Mouse (Mus musculus) megakaryocyte, embryonic 14.5 days (primary cell): Measurements from ENCODE around the gene Vamp8.

ENCODE experiments used
- FLI1 ChIP-seq: IDR thresholded peaks from 2 replicates; pipeline ENCODE4 v1.6.1; 2012; ENCODE audit warnings: low read length, inconsistent platforms, mixed read lengths
- GATA1 ChIP-seq: IDR thresholded peaks from 3 replicates; pipeline ENCODE4 v1.6.1; 2012; ENCODE audit warnings: mixed read lengths, low read length, inconsistent platforms, borderline replicate concordance

- TF ChIP-seq GATA1 (no peak), FLI1 (no peak)
These were observed 18.9 kb downstream of the Vamp8 start for GRCm38 (mm10) chr6:72371571-72371970.
